Mouse (Mus musculus) lung, adult 18-20 months (tissue): ENCODE data around the gene Tysnd1.

ENCODE experiments used
- DNase-seq, 2 experiments: peaks; one replicate each; pipeline ENCODE4 v3.0.0; 2022; ENCODE audit warnings: mixed read lengths in 2 of 2

Gene Tysnd1

GRCm38 (mm10) chr10:61694870-61695670 lies at the start of gene Tysnd1:
Gene Tysnd1, plus strand, starts transcription at chr10:61695514.
- DNase-seq = peak; percentile 96 to 98

GRCm38 (mm10) chr10:61646557-61646956 lies 48.8 kb upstream of the Tysnd1 start:
- no peak for DNase-seq

- peak; percentile 86 to 89 for DNase-seq
Observed at GRCm38 (mm10) chr10:61647790-61648736, 47.3 kb upstream of the Tysnd1 start, which contains the start of gene Ppa1. Gene Ppa1, plus strand, starts transcription at chr10:61648552.

- no peak for DNase-seq
Observed at GRCm38 (mm10) chr10:61648737-61649645, 46.3 kb upstream of the Tysnd1 start.

GRCm38 (mm10) chr10:61654105-61654504 lies 41.2 kb upstream of the Tysnd1 start:
- DNase-seq = no peak

GRCm38 (mm10) chr10:61654691-61655090 lies 40.6 kb upstream of the Tysnd1 start:
- DNase-seq = no peak

- DNase-seq = no peak
Observed at GRCm38 (mm10) chr10:61655188-61655587, 40.1 kb upstream of the Tysnd1 start.

GRCm38 (mm10) chr10:61656928-61657882 lies 38.1 kb upstream of the Tysnd1 start:
- DNase-seq = no peak

GRCm38 (mm10) chr10:61657985-61658384 lies 37.3 kb upstream of the Tysnd1 start:
- DNase-seq = peak in 1 of 2 experiments; percentile 18

- DNase-seq = peak in 1 of 2 experiments; percentile 32
Observed at GRCm38 (mm10) chr10:61661887-61662286, 33.4 kb upstream of the Tysnd1 start.

GRCm38 (mm10) chr10:61662391-61662988 lies 32.8 kb upstream of the Tysnd1 start:
- no peak for DNase-seq

- no peak for DNase-seq
Observed at GRCm38 (mm10) chr10:61665111-61665510, 30.2 kb upstream of the Tysnd1 start.

- no peak for DNase-seq
Observed at GRCm38 (mm10) chr10:61665651-61666050, 29.7 kb upstream of the Tysnd1 start.

GRCm38 (mm10) chr10:61669289-61669688 lies 26.0 kb upstream of the Tysnd1 start:
- DNase-seq = no peak

- no peak for DNase-seq
Observed at GRCm38 (mm10) chr10:61669896-61670295, 25.4 kb upstream of the Tysnd1 start.

GRCm38 (mm10) chr10:61670758-61671157 lies 24.6 kb upstream of the Tysnd1 start:
- no peak for DNase-seq

- DNase-seq = no peak
Observed at GRCm38 (mm10) chr10:61675935-61676334, 19.4 kb upstream of the Tysnd1 start.

GRCm38 (mm10) chr10:61679545-61679944 lies 15.8 kb upstream of the Tysnd1 start:
- DNase-seq = no peak

- peak; percentile 98 for DNase-seq
Observed at GRCm38 (mm10) chr10:61680015-61680913, 15.1 kb upstream of the Tysnd1 start, which contains the start of gene Sar1a. Gene Sar1a, plus strand, starts transcription at chr10:61680299.
